Mouse (Mus musculus) adrenal gland, postnatal 25 days (tissue): ENCODE measurements around the gene Tlx2. TPM values are rescaled to one million over a fixed set of nuclear protein-coding genes. Genes with fewer than 3 reads are reported as not detected.

ENCODE experiments used
- DNase-seq: peaks from one replicate; pipeline ENCODE4 v3.0.0; 2021; ENCODE audit warnings: mixed read lengths
- microRNA-seq, 2 experiments: library from miRNA; unstranded; fragments of <30 nt; microRNA quantifications; one replicate each; pipeline ENCODE4 v1.2.0; 2021
- total RNA-seq: library from RNA; stranded (reverse); gene quantifications from 2 replicates; pipeline ENCODE4 v1.2.3, GENCODE M21; 2021

Gene Tlx2
- total RNA-seq, 1 experiment from 2014 or later, result 14.2 TPM

DNA sequence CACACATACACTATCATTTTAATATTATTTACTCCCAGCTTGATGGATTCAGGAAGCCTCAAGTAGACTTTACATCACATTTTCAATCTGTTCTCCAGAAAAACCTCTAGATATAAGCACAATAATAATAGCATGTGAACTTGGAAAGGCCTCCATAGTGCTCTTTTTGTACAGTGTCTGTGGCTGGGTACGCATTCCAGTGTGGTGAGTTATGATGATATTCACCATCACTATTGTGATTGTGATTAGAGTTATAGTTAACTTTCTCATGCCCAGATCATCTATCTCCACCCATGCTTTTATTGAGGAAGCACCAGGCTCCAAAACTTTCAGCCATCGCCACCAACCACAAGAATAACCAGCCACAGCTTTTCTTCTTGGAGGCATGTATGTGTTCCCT lies 46.3 kb downstream of the Tlx2 start:
- DNase-seq, result no peak

DNA sequence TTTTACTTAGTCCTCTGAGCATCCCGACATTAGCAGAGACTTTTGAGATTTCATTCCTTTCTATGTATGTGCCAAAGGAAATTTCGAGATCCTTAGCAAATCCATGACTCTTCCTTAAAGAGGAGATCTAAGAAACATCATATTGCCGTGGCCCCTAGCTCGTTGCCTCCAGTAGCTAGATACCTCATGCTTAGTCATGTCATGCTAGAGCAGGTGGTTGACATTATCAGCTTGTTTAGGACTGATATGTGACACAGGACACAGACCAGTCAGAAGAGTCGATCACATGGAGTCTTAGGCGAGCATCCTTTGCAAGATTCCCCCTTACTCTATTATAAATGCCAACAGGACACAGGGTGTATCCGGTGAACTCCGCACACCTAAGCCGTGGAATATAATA lies 47.1 kb downstream of the Tlx2 start:
- DNase-seq, result no peak

DNA sequence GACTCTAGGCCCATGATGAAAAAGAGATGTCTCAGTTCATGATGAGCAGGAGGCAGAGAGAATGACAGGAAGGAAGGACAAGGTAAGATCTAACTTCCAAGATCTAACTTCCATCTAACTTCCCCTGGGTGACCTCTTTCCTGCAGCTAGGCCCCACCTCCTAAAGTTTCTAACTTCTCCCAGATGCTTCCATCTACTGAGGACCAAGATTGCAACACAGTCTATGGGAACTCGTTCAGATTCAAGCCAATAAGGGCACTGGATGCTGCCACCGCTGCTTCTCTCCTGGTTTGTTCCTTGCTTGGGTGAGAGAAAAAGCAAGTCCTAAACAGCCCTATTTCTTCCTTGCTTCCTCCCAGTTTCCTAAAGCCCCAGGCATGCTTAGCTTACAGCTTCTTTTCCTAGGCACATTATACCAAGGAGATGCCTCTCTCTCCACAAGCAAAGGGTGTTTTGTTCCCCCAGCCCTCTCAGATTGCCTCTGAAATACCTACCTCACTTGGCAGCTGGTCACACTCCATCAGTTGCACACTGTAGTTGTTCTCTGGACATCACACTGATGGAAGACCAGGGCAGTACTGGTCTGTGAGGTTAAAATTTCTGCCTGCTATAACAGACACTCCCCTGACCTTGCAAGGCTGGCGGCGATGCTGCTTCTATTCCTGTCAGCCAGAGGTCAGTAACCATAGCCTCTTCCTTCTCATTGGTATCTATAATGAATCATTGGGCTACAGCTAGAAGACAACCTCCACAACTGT lies 49.1 kb downstream of the Tlx2 start:
- no peak for DNase-seq

DNA sequence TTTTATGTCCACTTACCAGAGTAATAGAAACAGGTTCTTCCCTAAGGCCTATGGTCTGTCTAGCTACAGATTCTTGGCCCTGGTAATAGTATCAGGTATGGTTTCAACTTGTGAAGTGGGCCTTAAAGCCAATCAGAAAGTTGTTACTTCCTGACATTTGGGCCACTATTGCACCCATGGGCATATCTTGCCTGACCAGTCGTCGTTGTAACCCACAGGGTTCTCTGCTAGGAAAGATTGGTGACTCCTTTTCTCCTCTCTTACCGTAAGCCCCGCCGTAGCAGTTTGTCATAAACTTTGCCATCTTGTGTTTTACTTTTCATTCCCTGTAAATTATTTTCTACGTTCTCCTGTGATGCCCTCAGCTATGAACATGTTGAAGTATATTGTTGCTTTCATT lies 50.0 kb downstream of the Tlx2 start:
- DNase-seq, result no peak

DNA sequence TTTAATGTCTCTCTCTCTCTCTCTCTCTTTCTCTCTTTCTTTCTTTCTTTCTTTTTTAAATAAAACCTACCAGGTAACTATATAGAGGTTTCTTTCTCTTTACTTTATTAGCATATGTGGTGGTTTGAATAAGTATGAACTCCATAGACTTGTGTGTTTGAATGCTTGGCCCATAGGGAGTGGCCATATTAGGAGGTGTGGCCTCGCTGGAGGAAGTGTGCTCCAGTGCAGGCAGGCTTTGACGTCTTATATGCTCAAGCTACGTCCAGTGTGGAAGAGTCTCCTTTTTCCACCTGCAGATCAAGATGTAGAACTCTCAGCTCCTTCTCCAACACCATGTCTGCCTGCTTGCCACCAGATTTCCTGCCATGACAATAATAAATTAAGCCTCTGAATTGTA lies 51.0 kb downstream of the Tlx2 start:
- DNase-seq, result no peak

Small RNA genes lying within 50 kb of the gene (microRNA-seq; reads per million reads assigned to microRNA genes)
- 0 reads per million in 2 experiments for gene Mir3470a
- gene Mir7040, result 0 to 0.34 reads per million in 2 experiments

Other genes with a start within 250 kb of the Tlx2 start
- gene Sema4f, start 130.5 kb downstream of the Tlx2 start, total RNA-seq, result 1.00 and 1.4 TPM in 2 replicates
- gene M1ap, start 123.4 kb downstream of the Tlx2 start, total RNA-seq, result not detected in 2 replicates
- gene Dok1, start 36.8 kb downstream of the Tlx2 start, total RNA-seq, result 10.1 and 15.9 TPM in 2 replicates
- gene Loxl3, start 36.1 kb downstream of the Tlx2 start, total RNA-seq, result 2.3 and 2.5 TPM in 2 replicates
- 214 TPM in 2 replicates for gene Aup1, start 15.8 kb downstream of the Tlx2 start, total RNA-seq
- gene Htra2, start 15.0 kb downstream of the Tlx2 start, total RNA-seq, result 59.1 and 70.1 TPM in 2 replicates
- gene Dqx1, start 12.4 kb downstream of the Tlx2 start, total RNA-seq, result 4.0 and 4.4 TPM in 2 replicates
- 61.8 and 64.2 TPM in 2 replicates for gene Pcgf1, start 7.6 kb upstream of the Tlx2 start, total RNA-seq
- gene Lbx2, start 16.1 kb upstream of the Tlx2 start, total RNA-seq, result 11.6 and 22.8 TPM in 2 replicates
- gene Ccdc142, start 31.3 kb upstream of the Tlx2 start, total RNA-seq, result 10.3 and 10.4 TPM in 2 replicates
- gene Gm42688, start 31.3 kb upstream of the Tlx2 start, total RNA-seq, result 10.6 and 12.1 TPM in 2 replicates
- 92.9 and 112 TPM in 2 replicates for gene Mrpl53, start 38.7 kb upstream of the Tlx2 start, total RNA-seq
- gene Mogs, start 45.2 kb upstream of the Tlx2 start, total RNA-seq, result 76.1 and 82.2 TPM in 2 replicates
- 92.3 and 118 TPM in 2 replicates for gene Wbp1, start 51.3 kb upstream of the Tlx2 start, total RNA-seq
- gene Ino80b, start 55.1 kb upstream of the Tlx2 start, total RNA-seq, result 24.3 and 31.3 TPM in 2 replicates
- gene Rtkn, start 65.2 kb upstream of the Tlx2 start, total RNA-seq, result 17.6 and 22.6 TPM in 2 replicates
- gene Wdr54, start 86.1 kb upstream of the Tlx2 start, total RNA-seq, result 1.2 and 5.1 TPM in 2 replicates
- 0.61 and 1.2 TPM in 2 replicates for gene 1700003E16Rik, start 86.1 kb upstream of the Tlx2 start, total RNA-seq
- 138 and 172 TPM in 2 replicates for gene Dctn1, start 95.6 kb upstream of the Tlx2 start, total RNA-seq
- gene Slc4a5, start 149.5 kb upstream of the Tlx2 start, total RNA-seq, result 0.12 TPM in 1 of 2 replicates, not detected in the other